Mouse (Mus musculus) kidney, embryonic 16.5 days (tissue): ENCODE measurements around the gene Serpinb5. TPM values are rescaled to one million over a fixed set of nuclear protein-coding genes. Genes with fewer than 3 reads are reported as not detected.
"Not testable (repeated sequence)": the region's sequence is repeated elsewhere in the genome, so short reads cannot be mapped to it uniquely, and the experiment has no call there.

Source experiments
- ATAC-seq: fragments of 200-750 bp; cut with Nextera tagmentation; 2 replicates; pipeline ENCODE4 v1.8.0; 2017; ENCODE audit warnings: moderate TSS enrichment; ENCODE audit not compliant: low FRiP score, low TSS enrichment
- H3K27ac ChIP-seq: fragments of 300-500 bp; sonication (generic); 2 replicates; pipeline ENCODE4 v1.5.1; 2014; ENCODE audit warnings: low read length
- H3K27me3 ChIP-seq: fragments of 300-500 bp; sonication (generic); 2 replicates; pipeline ENCODE4 v1.6.1; 2014; ENCODE audit warnings: low read length, control low read depth, mixed read lengths; ENCODE audit not compliant: insufficient read depth
- H3K36me3 ChIP-seq: fragments of 300-500 bp; sonication (generic); 2 replicates; pipeline ENCODE4 v1.6.1; 2014; ENCODE audit warnings: low read length, control low read depth, mixed read lengths; ENCODE audit not compliant: insufficient read depth
- H3K4me1 ChIP-seq: fragments of 300-500 bp; sonication (generic); 2 replicates; pipeline ENCODE4 v1.6.1; 2014; ENCODE audit warnings: low read length, control low read depth, mixed read lengths; ENCODE audit not compliant: insufficient read depth
- H3K4me2 ChIP-seq: fragments of 300-500 bp; sonication (generic); replicated peaks from 2 replicates; pipeline ENCODE4 v1.6.1; 2014; ENCODE audit warnings: low read depth, low read length
- H3K4me3 ChIP-seq: fragments of 300-500 bp; sonication (generic); 2 replicates; pipeline ENCODE4 v1.5.1; 2014; ENCODE audit warnings: mild to moderate bottlenecking, low read length
- H3K9ac ChIP-seq: fragments of 300-500 bp; sonication (generic); replicated peaks from 2 replicates; pipeline ENCODE4 v1.6.1; 2014; ENCODE audit warnings: low read length
- H3K9me3 ChIP-seq: fragments of 300-500 bp; sonication (generic); 2 replicates; pipeline ENCODE4 v1.6.1; 2016; ENCODE audit warnings: low read length, control low read depth
- WGBS: fragments of 180-500 bp; shearing (Covaris S2); extraction: QIAGEN DNeasy Blood & Tissue Kit; methylation state at CpG from one replicate; pipeline ENCODE4 v1.1.7; 2014; 5-methylcytosine and 5-hydroxymethylcytosine counted together
- polyA plus RNA-seq: library from polyadenylated mRNA; unstranded; fragments of >200 nt; fragmentation: Nextera tagmentation; extraction: Ambion mirVana; gene quantifications from 2 replicates; pipeline ENCODE4 v1.2.1, GENCODE M21; 2015

The Serpinb5 gene
- polyA plus RNA-seq, 1 experiment from 2014 or later = 0.20 TPM

DNA sequence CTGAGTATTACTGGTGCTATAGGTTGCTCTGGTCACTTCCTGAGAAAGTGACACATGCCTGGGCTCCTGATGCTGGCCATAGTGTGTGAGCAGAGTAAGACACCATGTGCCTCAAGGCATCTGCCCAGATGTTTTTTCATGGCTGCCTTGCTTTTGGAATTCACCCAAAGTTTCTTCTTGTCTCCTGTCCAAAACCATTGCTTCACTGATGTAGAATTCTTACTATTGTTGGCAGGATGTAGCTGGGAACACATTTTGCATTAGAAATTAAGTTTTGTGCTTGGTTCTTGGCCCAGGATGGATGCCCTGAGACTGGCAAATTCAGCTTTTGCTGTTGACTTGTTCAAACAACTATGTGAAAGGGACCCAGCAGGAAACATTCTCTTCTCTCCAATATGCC, 9.0 kb downstream of the Serpinb5 start:
- Histone ChIP-seq H3K4me3 (no peak overlapping the region), H3K9me3 (no peaks in the 10 kb centered on the region), H3K27me3 (no peaks in the 10 kb centered on the region), H3K9ac (no peak overlapping the region), H3K36me3 (no peaks in the 10 kb centered on the region), H3K27ac (no peak overlapping the region), H3K4me1 (no peaks in the 10 kb centered on the region), H3K4me2 (no peak overlapping the region)
- ATAC-seq = no peak

DNA sequence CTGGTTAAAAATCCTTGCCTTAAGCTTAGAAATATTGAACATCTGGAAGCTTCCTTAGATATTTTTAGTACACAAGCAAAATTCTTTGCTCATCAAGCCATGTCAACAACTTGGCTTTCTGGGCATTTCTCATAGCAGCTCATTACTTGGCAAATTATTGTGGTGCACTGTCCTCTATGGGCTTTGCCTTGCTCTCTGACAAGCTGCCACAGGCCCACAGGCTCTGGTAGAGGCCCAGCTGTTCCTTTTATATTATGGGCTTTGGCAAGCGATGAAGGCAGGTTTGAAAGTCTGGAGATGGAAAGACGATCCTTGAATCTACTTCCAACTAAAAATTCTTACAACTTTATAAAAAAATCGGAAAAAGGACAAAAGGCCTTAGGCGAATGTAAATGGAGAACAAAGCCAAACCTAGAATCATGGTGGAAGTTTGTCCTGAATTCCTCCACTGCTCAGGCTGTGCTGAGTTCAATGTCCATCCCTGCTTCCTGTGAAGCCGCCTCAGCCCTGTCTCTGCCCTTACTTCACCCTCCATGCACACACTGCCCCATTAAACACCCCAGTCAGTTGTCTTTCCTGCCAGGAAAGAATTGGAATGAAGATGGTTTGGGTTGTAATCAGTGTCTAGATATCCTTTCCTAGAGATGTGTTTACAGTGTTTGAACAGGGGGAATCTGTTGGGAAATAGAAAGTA, 14.4 kb downstream of the Serpinb5 start:
- H3K4me3 ChIP-seq = no peak overlapping the region
- no peak overlapping the region for H3K9ac ChIP-seq
- ATAC-seq = no peak
- no peak overlapping the region for H3K4me2 ChIP-seq
- no peaks in the 10 kb centered on the region for H3K4me1 ChIP-seq
- no peak overlapping the region for H3K27ac ChIP-seq
- H3K27me3 ChIP-seq = no peaks in the 10 kb centered on the region
- H3K36me3 ChIP-seq = no peaks in the 10 kb centered on the region
- H3K9me3 ChIP-seq = no peaks in the 10 kb centered on the region
- WGBS = 89% methylated on average over 5 of the region's 5 CpGs

GRCm38 (mm10) chr1:106876147-106876546, 15.2 kb downstream of the Serpinb5 start:
- Histone ChIP-seq H3K4me1 (no peaks in the 10 kb centered on the region), H3K9me3 (no peaks in the 10 kb centered on the region), H3K27ac (no peak overlapping the region), H3K36me3 (no peaks in the 10 kb centered on the region), H3K4me3 (no peak overlapping the region), H3K9ac (no peak overlapping the region), H3K27me3 (no peaks in the 10 kb centered on the region), H3K4me2 (no peak overlapping the region)
- no peak for ATAC-seq
- WGBS = 84% methylated on average over 3 of the region's 3 CpGs

DNA sequence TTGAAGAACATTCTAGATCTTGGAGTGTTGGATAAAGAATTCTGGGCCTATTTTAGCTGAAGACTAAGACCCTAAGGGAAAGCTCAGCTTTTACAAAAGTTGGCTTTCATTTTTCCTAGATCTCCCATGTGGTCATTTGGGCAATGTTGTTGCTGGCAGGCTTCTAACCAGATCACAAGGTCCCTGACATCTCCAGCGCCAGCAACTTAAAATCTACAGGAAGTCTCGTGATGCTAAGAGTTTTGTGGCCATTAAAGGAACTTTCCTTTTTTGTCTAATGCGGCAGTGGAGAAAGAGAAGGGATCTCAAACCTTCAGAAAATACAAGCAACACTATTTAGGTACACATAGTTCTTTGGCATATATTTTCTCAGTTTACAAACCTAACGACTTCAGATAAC, 21.8 kb downstream of the Serpinb5 start:
- H3K9me3 ChIP-seq = no peaks in the 10 kb centered on the region
- no peaks in the 10 kb centered on the region for H3K36me3 ChIP-seq
- no peak overlapping the region for H3K9ac ChIP-seq
- no peaks in the 10 kb centered on the region for H3K27me3 ChIP-seq
- ATAC-seq = no peak
- H3K27ac ChIP-seq = no peak overlapping the region
- H3K4me1 ChIP-seq = no peaks in the 10 kb centered on the region
- no peak overlapping the region for H3K4me2 ChIP-seq
- WGBS = 76% methylated on average over 4 of the region's 4 CpGs
- H3K4me3 ChIP-seq = no peak overlapping the region

DNA sequence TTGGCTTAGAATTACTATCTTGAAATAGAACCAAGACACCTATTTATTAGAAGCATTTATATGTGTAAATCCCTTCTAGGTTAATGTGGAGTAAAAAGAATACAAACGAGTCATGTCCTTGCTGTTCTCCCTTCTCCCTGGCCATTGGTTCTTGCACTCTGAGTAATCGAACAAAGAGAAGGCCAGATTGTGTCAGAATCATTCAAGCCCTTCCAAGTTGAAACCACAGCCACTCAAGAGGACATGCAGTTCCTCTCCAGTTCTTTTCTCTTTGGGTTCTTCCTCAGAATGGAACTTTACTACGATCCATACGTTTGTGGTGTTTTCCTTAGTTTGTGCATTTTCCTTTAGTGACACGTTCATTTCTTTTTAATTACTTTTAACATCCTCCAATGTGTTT, 22.4 kb downstream of the Serpinb5 start:
- no peak overlapping the region for H3K4me2 ChIP-seq
- no peak overlapping the region for H3K27ac ChIP-seq
- no peak for ATAC-seq
- H3K4me1 ChIP-seq = no peaks in the 10 kb centered on the region
- H3K4me3 ChIP-seq = no peak overlapping the region
- no peak overlapping the region for H3K9ac ChIP-seq
- H3K9me3 ChIP-seq = no peaks in the 10 kb centered on the region
- 66% methylated on average over 5 of the region's 5 CpGs for WGBS
- no peaks in the 10 kb centered on the region for H3K36me3 ChIP-seq
- no peaks in the 10 kb centered on the region for H3K27me3 ChIP-seq

DNA sequence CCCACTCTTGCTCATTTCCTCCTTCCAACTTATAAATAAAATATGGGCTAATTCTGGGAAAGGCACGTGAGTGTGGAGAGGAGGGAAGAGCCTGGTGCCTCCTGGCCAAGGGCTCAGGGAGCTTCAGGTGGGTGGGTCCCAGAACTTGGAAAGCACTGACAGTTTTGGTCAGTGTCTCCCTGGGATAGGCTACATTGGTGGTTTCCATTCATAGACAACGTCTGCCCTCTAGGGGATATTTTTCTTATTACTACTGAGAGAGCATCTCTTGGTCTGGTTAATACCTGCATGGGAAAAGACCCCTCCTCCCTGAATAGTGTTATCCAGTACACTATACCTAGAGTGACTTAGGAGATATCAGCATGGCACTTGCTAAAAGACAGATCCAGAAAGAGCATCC, 22.8 kb downstream of the Serpinb5 start:
- H3K4me3 ChIP-seq = no peak overlapping the region
- no peak overlapping the region for H3K27ac ChIP-seq
- no peaks in the 10 kb centered on the region for H3K9me3 ChIP-seq
- H3K4me2 ChIP-seq = no peak overlapping the region
- peak; percentile 67; the same call in 1 of the 2 replicates for ATAC-seq
- WGBS = 4% methylated on average over 2 of the region's 2 CpGs
- H3K36me3 ChIP-seq = no peaks in the 10 kb centered on the region
- H3K4me1 ChIP-seq = no peaks in the 10 kb centered on the region
- no peak overlapping the region for H3K9ac ChIP-seq
- H3K27me3 ChIP-seq = no peaks in the 10 kb centered on the region

DNA sequence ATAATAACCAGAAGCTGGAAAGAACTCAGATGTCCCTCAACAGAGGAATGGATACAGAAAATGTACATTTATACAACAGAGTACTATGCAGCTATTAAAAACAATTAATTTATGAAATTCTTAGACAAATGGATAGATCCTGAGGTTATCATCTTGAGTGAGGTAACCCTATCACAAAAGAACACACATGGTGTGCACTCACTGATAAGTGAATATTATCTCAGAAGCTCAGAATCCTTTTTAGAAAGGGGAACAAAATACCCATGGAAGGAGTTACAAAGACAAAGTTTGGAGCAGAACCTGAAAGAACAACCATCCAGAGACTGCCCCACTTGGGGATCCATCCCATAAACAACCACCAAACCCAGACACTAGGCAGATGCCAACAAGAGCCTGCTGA, 34.2 kb downstream of the Serpinb5 start:
- not testable (repeated sequence) for H3K9ac ChIP-seq, H3K27ac ChIP-seq, H3K27me3 ChIP-seq, H3K9me3 ChIP-seq, H3K36me3 ChIP-seq, H3K4me1 ChIP-seq, ATAC-seq, H3K4me2 ChIP-seq, H3K4me3 ChIP-seq

GRCm38 (mm10) chr1:106901406-106901805, 40.4 kb downstream of the Serpinb5 start:
- H3K36me3 ChIP-seq = no peaks in the 10 kb centered on the region
- H3K4me2 ChIP-seq = no peak overlapping the region
- no peak overlapping the region for H3K9ac ChIP-seq
- no peak for ATAC-seq
- WGBS = 26% methylated on average over 4 of the region's 4 CpGs
- H3K27ac ChIP-seq = no peak overlapping the region
- H3K27me3 ChIP-seq = no peaks in the 10 kb centered on the region
- no peak overlapping the region for H3K4me3 ChIP-seq
- H3K9me3 ChIP-seq = no peaks in the 10 kb centered on the region
- H3K4me1 ChIP-seq = no peaks in the 10 kb centered on the region

DNA sequence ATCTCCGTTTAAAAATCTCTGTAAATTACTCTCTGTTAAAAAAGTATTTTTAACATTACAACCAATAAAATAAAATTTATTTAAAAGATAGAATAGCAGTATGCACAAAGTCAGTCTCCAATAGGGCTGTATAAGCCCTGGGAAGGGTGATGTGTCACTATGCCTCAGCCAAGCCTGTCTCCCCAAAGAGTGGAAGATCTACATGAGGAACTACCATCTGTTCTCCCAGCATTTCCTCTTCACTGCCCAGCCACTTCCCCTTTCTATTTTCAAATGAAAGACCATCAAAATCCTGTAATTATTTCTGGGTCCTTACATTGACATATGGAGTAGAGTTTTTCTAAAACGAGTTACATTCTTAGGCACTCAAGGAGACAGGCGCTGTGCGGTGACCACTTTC, 71.0 kb downstream of the Serpinb5 start:
- Histone ChIP-seq H3K27me3 (no peaks in the 10 kb centered on the region), H3K9me3 (no peaks in the 10 kb centered on the region), H3K4me1 (no peaks in the 10 kb centered on the region), H3K4me2 (no peak overlapping the region), H3K4me3 (no peak overlapping the region), H3K36me3 (no peaks in the 10 kb centered on the region), H3K27ac (no peak overlapping the region), H3K9ac (no peak overlapping the region)
- WGBS = 79% methylated on average over 4 of the region's 4 CpGs
- ATAC-seq = no peak
